Mouse (Mus musculus) ES-E14 (cell line): ENCODE measurements around the gene Kif11.

Source experiments
- CHD2 ChIP-seq: IDR thresholded peaks from 2 replicates; pipeline ENCODE4 v1.6.1; 2014; ENCODE audit warnings: mild to moderate bottlenecking, low read depth, low read length, inconsistent platforms
- HCFC1 ChIP-seq: IDR thresholded peaks from 2 replicates; pipeline ENCODE4 v1.6.1; 2012; ENCODE audit warnings: low read length, inconsistent platforms, borderline replicate concordance; ENCODE audit not compliant: insufficient read depth
- MAFK ChIP-seq: IDR thresholded peaks from 2 replicates; pipeline ENCODE4 v1.6.1; 2014; ENCODE audit warnings: mild to moderate bottlenecking, low read depth, low read length, inconsistent platforms; ENCODE audit not compliant: insufficient read depth
- ZC3H11A ChIP-seq: IDR thresholded peaks from 2 replicates; pipeline ENCODE4 v1.6.1; 2012; ENCODE audit warnings: low read depth, mild to moderate bottlenecking, inconsistent platforms, low read length, borderline replicate concordance
- ZNF384 ChIP-seq: IDR thresholded peaks from 2 replicates; pipeline ENCODE4 v1.6.1; 2012; ENCODE audit warnings: low read depth, low read length, inconsistent platforms

GRCm38 (mm10) chr19:37378816-37379215 lies 2.6 kb downstream of the Kif11 start:
- TF ChIP-seq CHD2 (no peak), ZC3H11A (no peak), ZNF384 (no peak), HCFC1 (no peak), MAFK (no peak)
